Mouse (Mus musculus) retina, postnatal 1 day (tissue): ENCODE results near the gene Rad51d.

Source experiments
- DNase-seq: peaks from one replicate; pipeline ENCODE4 v3.0.0-alpha.2; 2012

Rad51d gene

GRCm38 (mm10) chr11:82889524-82890341, 681 bp downstream of the Rad51d start:
- peak; percentile 51 for DNase-seq

- DNase-seq = no peak
These were observed 1.9 kb downstream of the Rad51d start for GRCm38 (mm10) chr11:82888491-82888946.

GRCm38 (mm10) chr11:82886559-82886958, 3.9 kb downstream of the Rad51d start:
- peak; percentile 17 for DNase-seq

GRCm38 (mm10) chr11:82883180-82883579, 7.2 kb downstream of the Rad51d start:
- DNase-seq = no peak

GRCm38 (mm10) chr11:82877726-82878344, 12.6 kb downstream of the Rad51d start:
- no peak for DNase-seq

GRCm38 (mm10) chr11:82875631-82876030, 14.8 kb downstream of the Rad51d start:
- DNase-seq = no peak

- no peak for DNase-seq
These were observed 15.5 kb downstream of the Rad51d start for GRCm38 (mm10) chr11:82874924-82875323.

GRCm38 (mm10) chr11:82871031-82871446, 19.4 kb downstream of the Rad51d start, which contains the start of gene Rffl:
Gene Rffl, minus strand, starts transcription at chr11:82871210.
- peak; percentile 94 for DNase-seq

GRCm38 (mm10) chr11:82870173-82871030, 20.0 kb downstream of the Rad51d start:
- peak; percentile 63 for DNase-seq

GRCm38 (mm10) chr11:82869506-82870172, 20.8 kb downstream of the Rad51d start:
- no peak for DNase-seq

- peak; percentile 61 for DNase-seq
These were observed 22.5 kb downstream of the Rad51d start for GRCm38 (mm10) chr11:82867956-82868355.

- DNase-seq = no peak
These were observed 23.4 kb downstream of the Rad51d start for GRCm38 (mm10) chr11:82866850-82867564.

GRCm38 (mm10) chr11:82865957-82866356, 24.5 kb downstream of the Rad51d start:
- DNase-seq = no peak

- peak; percentile 75 for DNase-seq
These were observed 26.9 kb downstream of the Rad51d start for GRCm38 (mm10) chr11:82863488-82863931.

- DNase-seq = peak; percentile 62
These were observed 27.4 kb downstream of the Rad51d start for GRCm38 (mm10) chr11:82863059-82863458.

- DNase-seq = no peak
These were observed 27.8 kb downstream of the Rad51d start for GRCm38 (mm10) chr11:82862638-82863037.

- no peak for DNase-seq
These were observed 28.9 kb downstream of the Rad51d start for GRCm38 (mm10) chr11:82861558-82861957.

GRCm38 (mm10) chr11:82860759-82861158, 29.7 kb downstream of the Rad51d start:
- no peak for DNase-seq

- DNase-seq = no peak
These were observed 33.0 kb downstream of the Rad51d start for GRCm38 (mm10) chr11:82857307-82857848.

- no peak for DNase-seq
These were observed 34.4 kb downstream of the Rad51d start for GRCm38 (mm10) chr11:82856032-82856431.

GRCm38 (mm10) chr11:82855327-82855973, 35.0 kb downstream of the Rad51d start:
- DNase-seq = no peak
